Mouse (Mus musculus) testis, adult 2 months (tissue): ENCODE data around the gene Tmem41b.

Experiments used
- CTCF ChIP-seq: fragments of 200-500 bp; IDR thresholded peaks from 2 replicates; pipeline ENCODE4 v1.5.1; 2012; ENCODE audit warnings: low read depth, mild to moderate bottlenecking, inconsistent platforms, low read length, moderate library complexity; ENCODE audit not compliant: control insufficient read depth, insufficient read depth, insufficient replicate concordance
- POLR2A ChIP-seq: fragments of 200-500 bp; IDR thresholded peaks from 2 replicates; pipeline ENCODE4 v1.6.1; 2012; ENCODE audit warnings: low read depth, mild to moderate bottlenecking, inconsistent platforms, low read length, moderate library complexity; ENCODE audit not compliant: control insufficient read depth

- no peak for TF ChIP-seq CTCF
- TF ChIP-seq POLR2A: peak; percentile 95
Measured at GRCm38 (mm10) chr7:110018117-110018630, 31.4 kb upstream of the Tmem41b start, which contains the start of gene Ipo7.
